Mouse (Mus musculus) embryonic stem cell, embryonic (primary cell): Measurements from ENCODE around the gene Cfap65.

Source experiments
- CTCF ChIA-PET, 4 experiments: fragments of 300-600 bp in 2 of 4; fragments of 350-600 bp in 2 of 4; sonication (Branson Sonifier 250); formaldehyde crosslinking; loops; one replicate each; lab custom pipeline; 2022; ENCODE audit warnings: inconsistent platforms in 2 of 4; lab: Charles Lee
- POLR2A ChIA-PET, 4 experiments: fragments of 300-600 bp in 2 of 4; fragments of 350-600 bp in 2 of 4; sonication (Branson Sonifier 250); formaldehyde crosslinking; loops; one replicate each; lab custom pipeline; 2022; ENCODE audit warnings: antibody characterized with exemption in 4 of 4, inconsistent platforms in 1 of 4; lab: Charles Lee

The Cfap65 gene

DNA sequence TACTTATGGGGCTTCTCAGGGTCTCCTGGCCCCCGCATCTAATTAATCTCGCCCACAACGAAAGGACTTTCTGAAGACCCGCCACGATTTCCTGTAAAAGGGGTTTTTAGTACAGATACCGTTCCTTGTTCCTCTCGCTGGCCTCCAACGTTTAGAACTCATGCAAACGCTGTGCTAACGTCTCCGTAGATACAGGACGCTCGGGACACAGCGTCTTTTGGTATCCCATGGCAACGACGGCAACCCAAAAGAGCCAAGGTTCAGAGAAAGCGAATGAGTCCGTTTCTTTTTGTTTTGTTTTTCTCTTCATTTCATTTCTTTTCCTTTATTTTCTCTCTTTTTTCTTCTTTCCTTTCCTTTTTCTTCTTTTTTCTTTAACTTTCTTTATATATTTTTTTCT lies at the start of gene Cfap65:
Cfap65 (minus strand) TSS at position 198 of the 400 bp plus-strand sequence.
- CTCF ChIA-PET = interaction anchor here in 1 of 4 experiments (1.5 kb wide), 1 partner anchor 34 kb away, joined by 3 read pairs; no protein-coding TSS in a partner anchor
- POLR2A ChIA-PET = interaction anchor here in 1 of 4 experiments (0.7 kb wide), 1 partner anchor 26 kb away, joined by 3 read pairs; no protein-coding TSS in a partner anchor

DNA sequence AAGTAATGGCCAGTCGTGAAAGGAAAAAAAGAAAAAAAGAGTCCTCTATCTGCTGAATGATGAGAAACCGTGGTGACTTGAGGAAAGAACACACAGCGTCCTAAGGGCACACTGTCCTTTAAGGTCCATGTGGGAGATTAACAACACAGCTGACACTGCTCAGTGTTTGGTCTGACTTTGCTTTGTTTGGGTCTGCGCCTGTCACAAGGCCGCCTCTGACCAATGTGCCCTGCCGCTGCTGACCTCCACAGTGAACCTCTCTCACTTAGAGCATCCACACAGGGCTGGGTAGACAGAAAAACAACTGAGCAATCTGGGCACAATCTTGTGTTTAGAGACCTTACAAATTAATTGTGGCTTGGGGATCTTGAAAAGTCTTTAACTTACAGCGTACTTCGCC lies 41.6 kb upstream of the Cfap65 start:
- CTCF ChIA-PET = interaction anchor here in 1 of 4 experiments (1.2 kb wide), 1 partner anchor 13 kb away, joined by 3 read pairs; no protein-coding TSS in a partner anchor
- POLR2A ChIA-PET = no interaction called here

DNA sequence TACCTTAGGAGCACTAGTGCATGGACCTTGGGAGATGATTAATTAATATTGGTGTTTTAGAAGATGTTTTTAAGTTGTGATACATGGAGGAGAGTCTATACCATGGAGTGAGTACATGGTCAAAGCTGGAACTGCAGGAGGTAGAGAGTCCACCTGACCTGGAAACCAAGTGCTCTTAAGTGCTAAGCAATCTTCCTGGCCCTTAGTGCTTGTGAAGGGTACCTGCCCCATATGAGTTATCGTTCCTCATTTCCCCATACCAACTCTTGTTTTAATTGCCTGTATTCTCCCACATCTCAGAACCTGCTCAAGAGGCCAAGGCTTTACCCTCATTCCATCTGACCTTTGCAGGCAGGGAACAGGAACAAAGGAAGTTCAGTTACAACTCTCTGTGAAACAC lies 40.5 kb upstream of the Cfap65 start:
- CTCF ChIA-PET = interaction anchor here in 1 of 4 experiments (0.9 kb wide), 1 partner anchor 12 kb away, joined by 3 read pairs; no protein-coding TSS in a partner anchor

DNA sequence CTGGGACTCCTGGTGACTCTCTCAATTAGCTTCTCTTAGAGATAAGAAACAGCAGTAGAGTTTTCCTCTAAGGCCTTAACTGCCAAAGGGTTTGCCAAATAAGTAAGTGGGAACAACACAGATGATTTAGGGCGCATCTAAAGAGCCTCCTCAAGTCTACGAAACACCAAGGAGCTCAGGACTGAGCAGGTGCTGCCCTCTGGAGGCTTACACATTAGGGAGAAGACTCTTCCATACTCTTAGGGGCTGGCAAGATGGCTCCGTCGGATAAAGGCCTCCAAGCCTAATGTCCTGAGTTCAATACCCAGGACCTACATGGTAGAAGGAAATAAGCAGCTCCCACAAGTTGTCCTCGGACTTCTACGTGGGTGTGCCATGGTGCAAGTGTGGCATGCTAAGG lies 38.2 kb upstream of the Cfap65 start:
- POLR2A ChIA-PET = interaction anchor here in 1 of 4 experiments (0.7 kb wide), 1 partner anchor 16 kb away, joined by 3 read pairs; no protein-coding TSS in a partner anchor

More for the DNA sequence above, 40.5 kb upstream of the Cfap65 start:
- POLR2A ChIA-PET = no interaction called here

DNA sequence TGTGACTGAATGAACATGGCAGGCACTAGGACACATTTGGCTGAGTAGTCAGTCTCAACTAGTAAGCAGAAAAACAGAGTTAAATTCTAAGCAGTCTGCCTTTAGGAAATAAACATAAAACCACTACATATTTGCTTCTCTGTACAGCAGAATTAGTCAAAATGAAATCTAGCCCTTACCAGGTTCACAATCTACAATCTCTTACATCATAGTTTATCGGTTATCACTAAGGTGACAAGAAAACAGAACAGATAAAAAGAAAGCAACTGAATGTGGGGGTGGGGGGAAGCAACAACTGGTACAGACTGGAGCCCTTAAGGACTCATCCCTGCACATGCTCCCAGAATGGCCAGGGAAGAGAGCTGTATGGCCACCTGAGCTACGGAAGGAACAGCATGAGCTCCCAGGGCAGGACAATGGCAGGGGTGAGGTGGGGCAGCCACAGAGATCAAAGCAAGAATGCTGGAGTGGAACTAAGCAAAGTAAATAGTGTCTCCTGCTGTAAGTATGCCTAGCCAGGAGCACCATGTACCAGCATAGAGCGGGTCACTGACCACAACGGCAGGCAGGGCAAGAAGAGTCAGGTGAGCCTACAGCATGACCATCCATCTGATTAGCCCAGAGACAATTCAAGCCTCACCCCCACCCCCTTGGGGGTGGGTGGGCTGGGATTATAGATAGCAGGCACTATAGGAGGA lies 36.1 kb upstream of the Cfap65 start:
- POLR2A ChIA-PET = interaction anchor here in 2 of 4 experiments (1.1 to 1.5 kb wide), 4 partner anchors 9 to 56 kb away, joined by 3 read pairs; no protein-coding TSS in a partner anchor
- CTCF ChIA-PET = interaction anchor here (0.6 to 2.4 kb wide), 12 partner anchors 14 to 82 kb away, joined by 3 to 7 read pairs (median 3); partner anchors contain the start of gene Cryba2 (in 1 of the 4)

More for the DNA sequence above, 38.2 kb upstream of the Cfap65 start:
- CTCF ChIA-PET = interaction anchor here (0.5 to 2.5 kb wide), 22 partner anchors 9 to 440 kb away, joined by 3 to 8 read pairs (median 4); partner anchors contain the start of genes Cryba2 (in 1 of the 4) and Ihh (in 1 of the 4)

DNA sequence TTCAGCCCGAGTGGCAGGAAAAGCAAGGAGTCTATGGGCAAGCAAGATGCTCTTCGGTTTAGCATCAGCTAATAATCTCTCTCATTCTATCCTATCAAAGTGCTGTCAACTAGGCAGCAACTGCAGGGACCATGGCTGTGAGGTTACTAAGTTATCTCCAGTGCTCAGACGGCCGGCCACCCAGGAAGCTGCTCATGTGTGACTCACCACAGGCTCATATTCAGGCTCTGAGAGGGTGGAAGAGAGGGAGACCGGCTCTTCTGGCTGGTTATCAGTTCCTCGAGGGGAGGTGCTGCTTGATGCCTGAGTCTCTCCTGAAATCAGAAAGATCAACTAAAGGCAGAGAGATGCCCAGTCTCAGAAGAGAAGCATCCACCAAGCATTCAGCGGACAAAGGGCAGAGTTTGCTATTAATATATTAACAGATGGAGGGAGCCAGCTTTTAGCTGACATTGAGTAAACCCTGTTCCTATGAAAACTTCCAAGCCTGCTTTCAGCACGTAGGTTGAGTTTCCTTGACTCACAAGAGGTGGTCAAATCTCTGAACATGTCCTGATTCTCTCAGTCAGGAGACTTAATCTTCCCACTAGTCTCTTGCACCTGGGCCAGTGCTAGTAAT lies 32.7 kb upstream of the Cfap65 start:
- ChIA-PET CTCF (interaction anchor here in 2 of 4 experiments (1.0 kb wide), 2 partner anchors 33 to 74 kb away, joined by 3 to 4 read pairs; no protein-coding TSS in a partner anchor), POLR2A (interaction anchor here in 1 of 4 experiments (1.1 kb wide), 1 partner anchor 11 kb away, joined by 3 read pairs; no protein-coding TSS in a partner anchor)

DNA sequence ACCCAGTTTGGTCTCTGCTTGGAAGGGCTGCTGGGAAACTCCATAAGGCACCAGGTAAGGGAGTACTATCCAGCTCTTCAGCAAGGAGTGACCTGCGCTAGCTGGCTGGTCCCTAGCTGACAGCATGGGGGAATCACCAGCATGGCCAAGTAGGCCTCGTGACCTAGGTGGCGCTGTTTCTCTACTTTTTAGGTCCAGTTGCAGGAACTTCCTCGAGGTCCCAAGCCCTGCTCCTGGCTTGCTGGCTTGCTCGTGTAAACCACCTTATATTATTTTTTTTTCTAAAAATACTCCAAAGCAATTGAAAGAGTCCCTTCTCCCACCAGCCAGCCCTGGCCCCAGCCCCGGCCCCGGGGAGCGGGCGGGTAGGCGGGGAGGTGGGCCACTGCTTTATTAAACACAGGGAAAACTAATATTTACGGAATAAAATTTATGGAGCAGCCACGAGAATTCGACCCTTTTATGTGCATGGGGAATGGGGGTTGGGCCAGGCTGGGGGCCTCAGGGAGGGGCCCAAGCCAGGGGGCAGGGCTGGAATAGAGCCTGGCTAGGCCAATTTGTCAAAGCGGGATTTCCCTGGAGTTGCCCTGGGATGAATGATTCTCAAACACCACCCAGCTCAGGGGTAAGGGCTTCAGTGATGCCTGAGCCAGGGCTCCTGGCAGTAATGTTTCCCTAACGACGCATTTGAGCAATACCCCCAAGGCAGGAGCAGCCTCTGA lies 29.3 kb upstream of the Cfap65 start:
- ChIA-PET CTCF (interaction anchor here (0.5 to 4.8 kb wide), 43 partner anchors 9 to 880 kb away, joined by 3 to 39 read pairs (median 4); partner anchors contain the start of genes Ankzf1 (in 1 of the 4), Atg9a (in 1 of the 4), Cdk5r2 (in 1 of the 4) and Cryba2 (in 1 of the 4)), POLR2A (interaction anchor here in 2 of 4 experiments (1.0 to 1.4 kb wide), 3 partner anchors 12 to 15 kb away, joined by 3 to 4 read pairs (median 4); partner anchors contain the start of gene Ihh (in 1 of the 2))

DNA sequence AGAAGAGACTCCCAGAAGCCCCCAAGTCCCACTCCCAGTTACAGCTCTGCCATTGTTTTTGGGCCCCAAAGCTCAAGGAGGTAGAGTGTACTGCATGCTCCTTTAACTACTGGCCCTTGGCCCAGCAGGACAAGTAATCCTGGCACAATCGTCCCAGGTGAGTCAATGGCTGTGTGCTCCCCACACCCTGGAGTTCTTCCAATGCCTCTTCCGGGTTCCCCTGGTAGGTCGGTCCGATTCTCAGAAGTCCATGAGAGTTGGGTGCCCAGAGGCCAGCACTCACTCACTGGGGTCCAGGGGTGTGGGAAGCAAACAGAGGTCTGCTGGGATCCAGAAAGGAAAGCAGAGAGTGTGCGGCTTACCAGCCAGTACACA lies 27.4 kb upstream of the Cfap65 start:
- POLR2A ChIA-PET = interaction anchor here in 1 of 4 experiments (1.5 kb wide), 1 partner anchor 46 kb away, joined by 3 read pairs; no protein-coding TSS in a partner anchor
- CTCF ChIA-PET = interaction anchor here in 1 of 4 experiments (4.8 kb wide), 1 partner anchor 53 kb away, joined by 39 read pairs; no protein-coding TSS in a partner anchor

DNA sequence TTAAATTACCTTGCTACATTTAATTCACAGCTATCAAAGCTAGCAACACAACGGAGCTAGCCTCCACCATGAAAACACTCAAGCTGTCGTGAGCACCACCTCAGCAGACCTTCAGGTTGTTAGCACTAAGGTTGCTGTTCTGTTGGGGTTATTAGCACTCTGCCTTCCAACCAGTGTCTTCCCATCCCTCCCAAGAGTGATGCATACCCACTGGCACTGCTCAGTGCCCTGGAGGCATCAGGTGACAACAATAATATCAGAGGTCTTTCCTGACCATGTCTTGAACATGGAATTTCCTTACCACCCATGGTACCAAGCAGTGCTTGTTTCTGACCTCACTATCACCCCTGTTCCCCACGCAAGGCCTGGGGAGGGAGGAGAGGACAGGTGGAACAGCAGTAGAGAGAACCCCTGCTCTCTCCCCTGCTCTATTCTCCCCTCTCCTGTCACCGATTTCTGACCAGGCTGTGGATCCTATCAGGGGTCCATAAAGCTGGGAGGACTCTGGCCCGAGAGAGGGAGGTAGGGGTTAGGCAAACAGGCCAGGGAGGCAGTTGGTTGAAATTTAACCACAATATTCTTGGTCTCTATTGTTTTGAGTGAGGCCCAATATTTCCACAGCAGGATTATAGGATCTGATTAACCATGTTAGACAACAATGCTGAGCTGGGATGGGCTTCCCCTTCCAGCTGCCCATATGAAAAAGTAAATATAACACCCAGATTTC lies 26.9 kb upstream of the Cfap65 start:
- ChIA-PET CTCF (interaction anchor here in 3 of 4 experiments (0.8 to 4.8 kb wide), 3 partner anchors 38 to 54 kb away, joined by 3 to 39 read pairs (median 5); no protein-coding TSS in a partner anchor), POLR2A (interaction anchor here in 1 of 4 experiments (1.2 kb wide), 2 partner anchors 16 to 27 kb away, joined by 3 read pairs; partner anchors contain the start of gene Cfap65)

DNA sequence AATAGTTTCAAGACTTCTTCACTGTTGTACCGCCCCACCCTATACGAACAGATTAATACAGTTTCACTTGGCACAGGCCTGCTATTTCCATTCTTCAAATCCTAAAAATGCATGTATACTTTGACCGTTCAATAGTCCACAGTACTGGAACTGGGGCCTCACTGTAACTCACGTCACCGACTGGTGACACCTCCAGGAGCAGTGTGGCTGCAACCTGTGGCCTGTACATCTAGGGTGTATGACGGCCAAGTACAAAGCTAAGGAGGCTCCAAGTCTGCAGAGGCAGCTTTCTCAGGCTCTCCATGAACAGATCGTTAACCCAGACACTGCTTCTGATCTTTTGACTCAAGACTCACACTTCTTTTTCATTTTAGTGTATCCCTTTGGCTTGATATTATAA lies 26.3 kb upstream of the Cfap65 start:
- CTCF ChIA-PET = interaction anchor here (0.6 to 4.8 kb wide), 4 partner anchors 39 to 60 kb away, joined by 3 to 39 read pairs (median 4); no protein-coding TSS in a partner anchor
- POLR2A ChIA-PET = interaction anchor here in 1 of 4 experiments (1.2 kb wide), 2 partner anchors 16 to 26 kb away, joined by 3 read pairs; partner anchors contain the start of gene Cfap65

DNA sequence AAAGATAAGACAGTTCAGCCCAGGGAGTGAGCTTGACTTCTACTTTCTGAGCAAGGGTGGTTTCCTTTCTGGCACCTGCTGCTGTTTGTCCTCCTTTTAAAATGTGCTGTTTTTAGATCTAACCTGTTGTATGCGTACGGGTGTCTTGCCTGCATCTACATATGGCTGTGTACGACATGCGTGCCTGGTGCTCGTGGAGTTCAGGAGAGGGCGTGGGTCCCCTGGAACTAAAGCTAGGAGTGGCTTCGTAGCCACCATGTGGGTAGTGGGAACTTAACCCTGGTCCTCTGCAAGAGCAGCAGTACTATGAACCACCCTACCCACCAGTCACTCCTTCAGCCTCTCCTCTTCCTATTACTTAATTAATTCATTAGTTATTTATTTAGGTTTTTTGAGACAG lies 24.7 kb upstream of the Cfap65 start:
- CTCF ChIA-PET = interaction anchor here in 2 of 4 experiments (0.8 to 1.5 kb wide), 4 partner anchors 9 to 151 kb away, joined by 3 to 6 read pairs (median 3); no protein-coding TSS in a partner anchor
- POLR2A ChIA-PET = interaction anchor here in 2 of 4 experiments (0.6 to 1.2 kb wide), 2 partner anchors 59 to 78 kb away, joined by 3 to 6 read pairs; no protein-coding TSS in a partner anchor

DNA sequence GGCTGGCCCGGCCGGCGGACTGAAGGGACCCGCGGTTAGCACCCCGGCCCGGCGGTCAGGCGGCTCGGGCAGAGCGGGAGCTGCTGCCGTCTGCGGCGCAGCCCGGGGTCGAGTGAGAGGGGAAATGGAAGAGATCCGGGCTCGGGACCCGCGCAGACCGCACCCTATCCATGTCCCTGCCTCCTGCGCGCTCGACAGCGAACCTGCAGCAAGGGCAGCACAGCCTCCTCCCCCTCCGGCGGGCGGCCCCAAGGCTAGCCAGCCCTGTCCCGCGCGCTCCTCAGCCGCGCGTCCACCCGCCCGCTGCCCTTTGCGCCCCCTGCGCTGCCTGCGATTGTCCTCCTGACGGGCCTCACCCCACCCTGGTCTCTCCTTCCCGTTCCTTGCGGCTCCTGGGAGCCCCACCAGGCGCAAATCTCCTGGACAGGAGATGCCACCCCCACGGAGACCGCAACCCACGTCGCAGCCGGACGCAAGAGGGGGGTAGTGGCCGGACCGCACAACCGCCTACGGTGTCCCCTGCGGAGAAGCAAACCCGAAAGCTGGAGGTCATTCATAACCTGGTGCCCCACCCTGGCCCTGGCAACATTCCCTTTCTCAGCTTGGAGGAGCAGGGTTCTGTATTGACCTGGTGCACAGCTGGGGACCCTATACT lies 16.3 kb upstream of the Cfap65 start, which contains the start of gene Ihh:
Ihh (minus strand) TSS at position 117 of the 655 bp plus-strand sequence.
- ChIA-PET CTCF (interaction anchor here in 3 of 4 experiments (0.6 to 5.8 kb wide), 12 partner anchors 13 to 392 kb away, joined by 3 to 45 read pairs (median 6); partner anchors contain the start of gene Cryba2 (in 2 of the 3)), POLR2A (interaction anchor here in 3 of 4 experiments (1.2 to 1.6 kb wide), 4 partner anchors 13 to 217 kb away, joined by 3 to 8 read pairs (median 4); no protein-coding TSS in a partner anchor)

DNA sequence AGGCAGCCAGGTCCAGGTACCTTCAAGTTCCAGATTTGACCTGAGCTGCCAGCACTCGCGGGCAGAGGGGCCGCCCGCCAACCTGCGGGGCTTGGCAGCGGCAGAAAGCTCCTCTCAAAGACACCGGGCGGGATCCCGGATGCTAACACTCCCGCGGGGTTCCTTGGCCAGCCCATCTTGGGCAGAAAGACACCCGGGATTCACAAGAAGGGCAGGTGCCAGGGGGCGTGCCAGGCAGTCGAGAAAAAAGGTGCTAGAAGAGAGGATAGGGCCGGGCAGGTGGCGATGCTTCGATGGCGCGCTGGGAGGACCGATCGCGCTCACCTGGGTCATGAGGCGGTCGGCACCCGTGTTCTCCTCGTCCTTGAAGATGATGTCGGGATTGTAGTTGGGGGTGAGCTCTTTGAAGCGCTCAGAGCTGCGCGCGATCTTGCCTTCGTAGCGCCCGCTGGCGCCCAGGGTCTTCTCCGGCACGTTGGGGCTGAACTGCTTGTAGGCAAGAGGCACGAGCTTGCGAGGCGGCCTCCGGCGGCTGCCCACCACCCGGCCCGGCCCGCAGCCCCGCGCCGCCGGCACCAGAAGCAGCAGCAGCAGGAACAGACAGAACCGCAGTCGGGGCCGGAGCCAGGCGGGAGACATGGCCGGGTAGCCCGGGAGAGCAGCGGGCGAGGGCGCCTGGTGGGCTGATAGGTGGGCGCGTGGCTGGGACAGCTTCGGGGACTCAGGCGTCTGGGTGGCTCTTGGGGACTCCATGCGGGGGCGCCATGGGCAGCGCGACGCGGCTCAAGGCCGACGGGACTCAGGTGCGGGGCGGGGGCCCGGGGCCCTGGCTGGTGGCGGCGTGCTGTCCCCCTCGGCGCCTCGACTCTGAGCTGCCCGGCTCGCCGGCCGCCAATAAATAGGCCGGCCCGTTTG lies 15.4 kb upstream of the Cfap65 start:
- CTCF ChIA-PET = interaction anchor here (0.5 to 5.8 kb wide), 26 partner anchors 9 to 449 kb away, joined by 3 to 45 read pairs (median 4); partner anchors contain the start of genes Cryba2 (in 2 of the 4) and Fev (in 1 of the 4)
- POLR2A ChIA-PET = interaction anchor here in 3 of 4 experiments (0.6 to 2.8 kb wide), 11 partner anchors 10 to 218 kb away, joined by 3 to 8 read pairs (median 4); no protein-coding TSS in a partner anchor

DNA sequence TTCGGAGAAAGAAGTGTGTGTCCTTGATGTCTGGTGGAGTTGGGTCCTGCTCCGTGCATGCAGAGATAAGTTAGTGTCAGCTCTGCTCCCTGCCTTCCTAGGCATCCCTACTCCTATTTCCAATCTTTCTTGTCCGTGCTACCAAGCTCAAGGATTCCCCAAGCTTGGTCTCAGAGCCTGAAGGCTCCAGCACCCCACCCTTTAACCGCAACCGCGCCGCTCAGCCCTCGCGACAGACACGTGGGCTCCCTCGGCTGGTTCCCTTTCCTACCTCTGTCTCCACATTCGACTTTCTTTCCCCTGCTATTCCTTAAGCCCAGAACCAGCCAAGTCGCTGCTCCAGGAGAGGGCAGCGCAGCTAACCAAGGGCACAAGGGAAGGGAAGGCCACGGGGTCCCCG lies 14.7 kb upstream of the Cfap65 start:
- CTCF ChIA-PET = interaction anchor here (0.5 to 5.8 kb wide), 23 partner anchors 14 to 517 kb away, joined by 3 to 45 read pairs (median 5); partner anchors contain the start of genes Cryba2 (in 2 of the 4) and Fev (in 1 of the 4)
- POLR2A ChIA-PET = interaction anchor here in 3 of 4 experiments (0.8 to 2.8 kb wide), 10 partner anchors 10 to 191 kb away, joined by 3 to 8 read pairs (median 4); no protein-coding TSS in a partner anchor
